Mouse (Mus musculus) heart, embryonic 11.5 days (tissue): ENCODE data around the gene Man2b2. TPM values are rescaled to one million over a fixed set of nuclear protein-coding genes. Genes with fewer than 3 reads are reported as not detected.
A peak's percentile ranks its signal among the peaks of the same experiment; 100 is the strongest.

Source experiments
- ATAC-seq: fragments of 200-750 bp; cut with Nextera tagmentation; replicated peaks from 2 replicates; pipeline ENCODE4 v1.8.0; 2017; ENCODE audit warnings: moderate library complexity; ENCODE audit not compliant: insufficient number of reproducible peaks, low FRiP score, low TSS enrichment
- H3K27ac ChIP-seq: fragments of 300-500 bp; sonication (generic); 2 replicates; pipeline ENCODE4 v1.5.1; 2014; ENCODE audit warnings: mild to moderate bottlenecking, low read depth, low read length
- H3K27me3 ChIP-seq: fragments of 300-500 bp; sonication (generic); 2 replicates; pipeline ENCODE4 v1.6.1; 2014; ENCODE audit warnings: mild to moderate bottlenecking, low read length, mixed read lengths; ENCODE audit not compliant: control insufficient read depth, insufficient read depth
- H3K36me3 ChIP-seq: fragments of 300-500 bp; sonication (generic); 2 replicates; pipeline ENCODE4 v1.6.1; 2014; ENCODE audit warnings: mild to moderate bottlenecking, low read length, moderate library complexity, mixed read lengths; ENCODE audit not compliant: control insufficient read depth, insufficient read depth
- H3K4me1 ChIP-seq: fragments of 300-500 bp; sonication (generic); 2 replicates; pipeline ENCODE4 v1.6.1; 2014; ENCODE audit warnings: low read length; ENCODE audit not compliant: control insufficient read depth, insufficient read depth
- H3K4me2 ChIP-seq: fragments of 300-500 bp; sonication (generic); 2 replicates; pipeline ENCODE4 v1.6.1; 2014; ENCODE audit warnings: mild to moderate bottlenecking, moderate library complexity
- H3K4me3 ChIP-seq: fragments of 300-500 bp; sonication (generic); 2 replicates; pipeline ENCODE4 v1.5.1; 2014; ENCODE audit warnings: low read depth, low read length
- H3K9ac ChIP-seq: fragments of 300-500 bp; sonication (generic); 2 replicates; pipeline ENCODE4 v1.6.1; 2014; ENCODE audit warnings: mild to moderate bottlenecking, low read depth, low read length, moderate library complexity
- H3K9me3 ChIP-seq: fragments of 300-500 bp; sonication (generic); replicated peaks from 2 replicates; pipeline ENCODE4 v1.6.1; 2016; ENCODE audit warnings: low read length; ENCODE audit not compliant: control insufficient read depth
- WGBS: fragments of 180-500 bp; shearing (Covaris S2); extraction: QIAGEN DNeasy Blood & Tissue Kit; methylation state at CpG from one replicate; pipeline ENCODE4 v1.1.7; 2014; ENCODE audit not compliant: insufficient replicate concordance; 5-methylcytosine and 5-hydroxymethylcytosine counted together
- polyA plus RNA-seq: library from polyadenylated mRNA; unstranded; fragments of >200 nt; fragmentation: Nextera tagmentation; extraction: Ambion mirVana; gene quantifications from 2 replicates; pipeline ENCODE4 v1.2.1, GENCODE M21; 2014

The Man2b2 gene
- polyA plus RNA-seq, 1 experiment from 2014 or later: 12.9 TPM

- H3K4me2 ChIP-seq: no peak overlapping the region
- ATAC-seq: no peak
- H3K9me3 ChIP-seq: no peaks in the 10 kb centered on the region
- H3K27me3 ChIP-seq: no peaks in the 10 kb centered on the region
- no peak overlapping the region for H3K27ac ChIP-seq
- 47% methylated on average over 6 of the region's 6 CpGs for WGBS
- no peaks in the 10 kb centered on the region for H3K4me1 ChIP-seq
- peaks cover 5% of the 10 kb centered on the region; the same call in 1 of the 2 replicates for H3K36me3 ChIP-seq
- H3K4me3 ChIP-seq: no peak overlapping the region
- H3K9ac ChIP-seq: no peak overlapping the region
Measured at GRCm38 (mm10) chr5:36820142-36820541, 10.3 kb downstream of the Man2b2 start.

- no peak for ATAC-seq
- Histone ChIP-seq H3K36me3 (peaks cover 5% of the 10 kb centered on the region; the same call in 1 of the 2 replicates), H3K9ac (no peak overlapping the region), H3K4me2 (no peak overlapping the region), H3K4me3 (no peak overlapping the region), H3K4me1 (no peaks in the 10 kb centered on the region), H3K27me3 (no peaks in the 10 kb centered on the region), H3K9me3 (no peaks in the 10 kb centered on the region), H3K27ac (no peak overlapping the region)
- WGBS: 85% methylated on average over 5 of the region's 5 CpGs
Measured at GRCm38 (mm10) chr5:36819742-36820141, 10.7 kb downstream of the Man2b2 start.

GRCm38 (mm10) chr5:36817738-36818137 lies 12.7 kb downstream of the Man2b2 start:
- H3K4me1 ChIP-seq: no peaks in the 10 kb centered on the region
- H3K4me2 ChIP-seq: no peak overlapping the region
- no peaks in the 10 kb centered on the region for H3K27me3 ChIP-seq
- no peak overlapping the region for H3K9ac ChIP-seq
- no peak overlapping the region for H3K4me3 ChIP-seq
- 59% methylated on average over 3 of the region's 3 CpGs for WGBS
- H3K27ac ChIP-seq: no peak overlapping the region
- 0 out of 2 replicates have a peak, but pooled peaks cover 2% of the 10 kb centered on the region for H3K36me3 ChIP-seq
- H3K9me3 ChIP-seq: no peaks in the 10 kb centered on the region
- no peak for ATAC-seq

- Histone ChIP-seq H3K27me3 (no peaks in the 10 kb centered on the region), H3K36me3 (0 out of 2 replicates have a peak, but pooled peaks cover 2% of the 10 kb centered on the region), H3K4me3 (no peak overlapping the region), H3K4me2 (no peak overlapping the region), H3K4me1 (no peaks in the 10 kb centered on the region), H3K27ac (no peak overlapping the region), H3K9ac (no peak overlapping the region), H3K9me3 (no peaks in the 10 kb centered on the region)
- no peak for ATAC-seq
- 69% methylated on average over 6 of the region's 6 CpGs for WGBS
Measured at GRCm38 (mm10) chr5:36814554-36814953, 15.9 kb downstream of the Man2b2 start.

- Histone ChIP-seq H3K36me3 (no peaks in the 10 kb centered on the region), H3K27me3 (no peaks in the 10 kb centered on the region), H3K9ac (no peak overlapping the region), H3K4me3 (no peak overlapping the region), H3K4me1 (peaks cover 3% of the 10 kb centered on the region; the same call in 1 of the 2 replicates), H3K4me2 (no peak overlapping the region), H3K9me3 (no peaks in the 10 kb centered on the region), H3K27ac (no peak overlapping the region)
- WGBS: 30% methylated on average over 3 of the region's 3 CpGs
- ATAC-seq: no peak
Measured at GRCm38 (mm10) chr5:36811413-36811812, 19.0 kb downstream of the Man2b2 start.

GRCm38 (mm10) chr5:36810634-36811033 lies 19.8 kb downstream of the Man2b2 start:
- 76% methylated on average over 3 of the region's 3 CpGs for WGBS
- H3K4me3 ChIP-seq: no peak overlapping the region
- no peak for ATAC-seq
- H3K4me2 ChIP-seq: no peak overlapping the region
- no peaks in the 10 kb centered on the region for H3K9me3 ChIP-seq
- peaks cover 3% of the 10 kb centered on the region; the same call in 1 of the 2 replicates for H3K4me1 ChIP-seq
- H3K9ac ChIP-seq: no peak overlapping the region
- no peaks in the 10 kb centered on the region for H3K27me3 ChIP-seq
- H3K36me3 ChIP-seq: no peaks in the 10 kb centered on the region
- no peak overlapping the region for H3K27ac ChIP-seq

GRCm38 (mm10) chr5:36809123-36809522 lies 21.3 kb downstream of the Man2b2 start:
- WGBS: 90% methylated on average over 7 of the region's 7 CpGs
- no peak overlapping the region for H3K4me3 ChIP-seq
- no peak overlapping the region for H3K9ac ChIP-seq
- no peaks in the 10 kb centered on the region for H3K36me3 ChIP-seq
- H3K4me2 ChIP-seq: no peak overlapping the region
- no peak for ATAC-seq
- H3K4me1 ChIP-seq: peaks cover 3% of the 10 kb centered on the region; the same call in 1 of the 2 replicates
- H3K27ac ChIP-seq: no peak overlapping the region
- no peaks in the 10 kb centered on the region for H3K27me3 ChIP-seq
- H3K9me3 ChIP-seq: no peaks in the 10 kb centered on the region

- Histone ChIP-seq H3K4me1 (peaks cover 3% of the 10 kb centered on the region; the same call in 1 of the 2 replicates), H3K27ac (no peak overlapping the region), H3K27me3 (no peaks in the 10 kb centered on the region), H3K4me3 (no peak overlapping the region), H3K9ac (no peak overlapping the region), H3K9me3 (no peaks in the 10 kb centered on the region), H3K36me3 (no peaks in the 10 kb centered on the region), H3K4me2 (no peak overlapping the region)
- ATAC-seq: no peak
- WGBS: 9% methylated on average over 5 of the region's 5 CpGs
Measured at GRCm38 (mm10) chr5:36807106-36807505, 23.3 kb downstream of the Man2b2 start.

- H3K27ac ChIP-seq: no peak overlapping the region
- no peak overlapping the region for H3K9ac ChIP-seq
- peaks cover 4% of the 10 kb centered on the region; the same call in 1 of the 2 replicates for H3K4me1 ChIP-seq
- peak overlapping the region; percentile 76; the same call in 1 of the 2 replicates for H3K4me3 ChIP-seq
- 59% methylated on average over 8 of the region's 8 CpGs for WGBS
- ATAC-seq: no peak
- H3K36me3 ChIP-seq: 0 out of 2 replicates have a peak, but pooled peaks cover 3% of the 10 kb centered on the region
- peak overlapping the region; percentile 78 for H3K4me2 ChIP-seq
- H3K27me3 ChIP-seq: no peaks in the 10 kb centered on the region
- H3K9me3 ChIP-seq: no peaks in the 10 kb centered on the region
Measured at GRCm38 (mm10) chr5:36797291-36797690, 33.2 kb downstream of the Man2b2 start.
